Mouse (Mus musculus) bone marrow, adult 2 months (tissue): ENCODE data around the gene Gm39566.

Source experiments
- CTCF ChIP-seq: fragments of 200-500 bp; IDR thresholded peaks from 2 replicates; pipeline ENCODE4 v1.5.1; 2011; ENCODE audit warnings: low read length, control low read depth; ENCODE audit not compliant: control insufficient read depth, insufficient read depth
- POLR2A ChIP-seq: fragments of 200-500 bp; IDR thresholded peaks from 2 replicates; pipeline ENCODE4 v1.6.1; 2011; ENCODE audit warnings: low read depth, mild to moderate bottlenecking, control low read depth, low read length, borderline replicate concordance; ENCODE audit not compliant: control insufficient read depth

GRCm38 (mm10) chr11:69778258-69778982 is 36.7 kb downstream of the Gm39566 start:
- TF ChIP-seq CTCF (no peak), POLR2A (no peak)
